Mouse (Mus musculus) hindbrain, embryonic 15.5 days (tissue): ENCODE data around the gene Gga1. TPM values are rescaled to one million over a fixed set of nuclear protein-coding genes. Genes with fewer than 3 reads are reported as not detected.
A peak's percentile ranks its signal among the peaks of the same experiment; 100 is the strongest.

Experiments
- ATAC-seq: fragments of 200-750 bp; cut with Nextera tagmentation; 2 replicates; pipeline ENCODE4 v1.8.0; 2017; ENCODE audit warnings: low read depth, moderate number of reproducible peaks, moderate TSS enrichment; ENCODE audit not compliant: low FRiP score
- H3K27ac ChIP-seq: fragments of 300-500 bp; sonication (generic); replicated peaks from 2 replicates; pipeline ENCODE4 v1.5.1; 2015; ENCODE audit warnings: mild to moderate bottlenecking, inconsistent platforms
- H3K27me3 ChIP-seq: fragments of 300-500 bp; sonication (generic); 2 replicates; pipeline ENCODE4 v1.6.1; 2015; ENCODE audit warnings: control low read depth, inconsistent platforms
- H3K36me3 ChIP-seq: fragments of 300-500 bp; sonication (generic); 2 replicates; pipeline ENCODE4 v1.6.1; 2015; ENCODE audit warnings: control low read depth, inconsistent platforms
- H3K4me1 ChIP-seq: fragments of 300-500 bp; sonication (generic); replicated peaks from 2 replicates; pipeline ENCODE4 v1.6.1; 2015; ENCODE audit warnings: control low read depth, inconsistent platforms
- H3K4me2 ChIP-seq: fragments of 300-500 bp; sonication (generic); 2 replicates; pipeline ENCODE4 v1.6.1; 2015; ENCODE audit warnings: moderate library complexity, mild to moderate bottlenecking, inconsistent platforms
- H3K4me3 ChIP-seq: fragments of 300-500 bp; sonication (generic); 2 replicates; pipeline ENCODE4 v1.5.1; 2015; ENCODE audit warnings: mild to moderate bottlenecking, inconsistent platforms
- H3K9ac ChIP-seq: fragments of 300-500 bp; sonication (generic); 2 replicates; pipeline ENCODE4 v1.6.1; 2015; ENCODE audit warnings: inconsistent platforms
- H3K9me3 ChIP-seq: fragments of 300-500 bp; sonication (generic); 2 replicates; pipeline ENCODE4 v1.6.1; 2016; ENCODE audit warnings: control low read depth, inconsistent platforms
- WGBS: fragments of 180-500 bp; shearing (Covaris S2); methylation state at CpG from one replicate; pipeline ENCODE4 v1.1.7; 2015; 5-methylcytosine and 5-hydroxymethylcytosine counted together
- polyA plus RNA-seq: library from polyadenylated mRNA; unstranded; fragments of >200 nt; fragmentation: Nextera tagmentation; extraction: Ambion mirVana; gene quantifications from 2 replicates; pipeline ENCODE4 v1.2.1, GENCODE M21; 2015

Gene Gga1
- polyA plus RNA-seq, 1 experiment from 2014 or later: 51.9 TPM

- H3K36me3 ChIP-seq: no peaks in the 10 kb centered on the region
- peaks cover 19% of the 10 kb centered on the region for H3K4me1 ChIP-seq
- 31% methylated on average over 5 of the region's 5 CpGs for WGBS
- peaks cover 15% of the 10 kb centered on the region for H3K27me3 ChIP-seq
- no peak for ATAC-seq
- H3K9ac ChIP-seq: no peak overlapping the region
- H3K4me3 ChIP-seq: no peak overlapping the region
- no peak overlapping the region for H3K27ac ChIP-seq
- no peak overlapping the region for H3K4me2 ChIP-seq
- no peaks in the 10 kb centered on the region for H3K9me3 ChIP-seq
Measured at GRCm38 (mm10) chr15:78848467-78848866, 28.5 kb upstream of the Gga1 start.

DNA sequence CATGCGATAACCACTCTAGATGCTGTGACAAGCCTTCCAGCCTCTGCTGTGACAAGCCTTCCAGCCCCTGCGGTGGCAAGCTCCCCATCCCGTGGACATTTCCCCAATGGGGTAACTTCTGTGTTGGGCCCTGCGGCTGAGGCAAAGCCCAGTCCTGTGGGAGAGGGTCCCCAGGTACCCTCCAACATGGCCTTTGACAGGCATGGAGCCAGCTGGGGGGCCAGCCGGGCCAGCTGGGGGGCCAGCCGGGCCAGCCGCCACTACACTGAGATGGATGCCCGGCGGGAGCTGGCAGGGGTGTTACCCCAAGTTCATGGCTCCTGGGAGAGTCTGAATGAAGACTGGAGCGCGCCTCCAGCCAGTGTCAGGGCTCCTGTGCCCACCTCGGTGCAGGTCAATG lies 27.5 kb upstream of the Gga1 start:
- Histone ChIP-seq H3K9me3 (no peaks in the 10 kb centered on the region), H3K27ac (no peak overlapping the region), H3K4me1 (peaks cover 19% of the 10 kb centered on the region), H3K4me3 (no peak overlapping the region), H3K36me3 (no peaks in the 10 kb centered on the region), H3K27me3 (peaks cover 5% of the 10 kb centered on the region; the same call in 1 of the 2 replicates), H3K4me2 (no peak overlapping the region), H3K9ac (no peak overlapping the region)
- ATAC-seq: no peak
- WGBS: 84% methylated on average over 12 of the region's 12 CpGs

GRCm38 (mm10) chr15:78850059-78850824 lies 26.7 kb upstream of the Gga1 start:
- no peak overlapping the region for H3K4me3 ChIP-seq
- no peak overlapping the region for H3K27ac ChIP-seq
- ATAC-seq: no peak
- H3K27me3 ChIP-seq: no peaks in the 10 kb centered on the region
- no peak overlapping the region for H3K4me2 ChIP-seq
- no peaks in the 10 kb centered on the region for H3K9me3 ChIP-seq
- peaks cover 11% of the 10 kb centered on the region for H3K4me1 ChIP-seq
- 64% methylated on average over 15 of the region's 15 CpGs for WGBS
- H3K9ac ChIP-seq: no peak overlapping the region
- no peaks in the 10 kb centered on the region for H3K36me3 ChIP-seq

GRCm38 (mm10) chr15:78850944-78851343 lies 26.0 kb upstream of the Gga1 start:
- no peaks in the 10 kb centered on the region for H3K27me3 ChIP-seq
- peaks cover 4% of the 10 kb centered on the region for H3K4me1 ChIP-seq
- H3K9me3 ChIP-seq: no peaks in the 10 kb centered on the region
- WGBS: 82% methylated on average over 6 of the region's 6 CpGs
- no peaks in the 10 kb centered on the region for H3K36me3 ChIP-seq
- H3K27ac ChIP-seq: no peak overlapping the region
- H3K9ac ChIP-seq: no peak overlapping the region
- no peak for ATAC-seq
- H3K4me2 ChIP-seq: no peak overlapping the region
- H3K4me3 ChIP-seq: no peak overlapping the region

- H3K36me3 ChIP-seq: no peaks in the 10 kb centered on the region
- ATAC-seq: peak; percentile 77; the same call in 1 of the 2 replicates
- no peaks in the 10 kb centered on the region for H3K27me3 ChIP-seq
- no peak overlapping the region for H3K4me3 ChIP-seq
- H3K4me2 ChIP-seq: peak overlapping the region; percentile 36
- no peak overlapping the region for H3K9ac ChIP-seq
- no peak overlapping the region for H3K27ac ChIP-seq
- H3K9me3 ChIP-seq: no peaks in the 10 kb centered on the region
- H3K4me1 ChIP-seq: no peaks in the 10 kb centered on the region
- WGBS: 16% methylated on average over 13 of the region's 13 CpGs
Measured at GRCm38 (mm10) chr15:78851505-78852153, 25.4 kb upstream of the Gga1 start.

- H3K9me3 ChIP-seq: no peaks in the 10 kb centered on the region
- H3K4me3 ChIP-seq: no peak within 1 kb of the TSS
- no peak within 1 kb of the TSS for H3K9ac ChIP-seq
- H3K27ac ChIP-seq: no peak within 1 kb of the TSS
- ATAC-seq: no peak
- H3K4me2 ChIP-seq: no peak within 1 kb of the TSS
- no peaks in the 10 kb centered on the region for H3K27me3 ChIP-seq
- no peaks in the 10 kb centered on the region for H3K4me1 ChIP-seq
- H3K36me3 ChIP-seq: no peaks in the 10 kb centered on the region
- 80% methylated on average over 8 of the region's 8 CpGs for WGBS
Measured at GRCm38 (mm10) chr15:78855303-78855965, 21.6 kb upstream of the Gga1 start, which contains the start of gene Lgals2. Gene Lgals2 (minus strand): TSS chr15:78855529.

- H3K9ac ChIP-seq: no peak overlapping the region
- 68% methylated on average over 7 of the region's 7 CpGs for WGBS
- ATAC-seq: no peak
Measured at GRCm38 (mm10) chr15:78857009-78857408, 20.0 kb upstream of the Gga1 start.

DNA sequence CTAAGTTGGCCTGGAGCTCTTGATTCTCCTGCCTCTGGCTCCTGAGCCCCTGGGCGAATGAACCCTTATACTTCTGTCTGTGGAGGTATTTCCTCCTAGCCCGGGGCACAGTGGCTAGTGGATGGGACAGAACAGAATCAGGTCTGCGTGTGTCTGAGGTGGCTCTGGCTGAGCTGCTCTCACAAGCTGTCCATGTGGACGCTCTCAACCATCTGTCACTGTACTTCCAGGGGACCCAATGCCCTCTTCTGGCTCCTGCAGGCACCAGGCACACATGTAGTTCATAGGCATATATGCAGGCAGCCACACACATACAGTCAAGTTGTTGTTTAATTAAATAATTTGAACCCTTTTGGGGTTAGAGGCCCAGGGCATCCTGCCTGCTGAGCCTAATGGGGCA lies 17.7 kb upstream of the Gga1 start:
- Histone ChIP-seq H3K4me2 (no peak overlapping the region), H3K36me3 (no peaks in the 10 kb centered on the region), H3K4me1 (no peaks in the 10 kb centered on the region), H3K9me3 (no peaks in the 10 kb centered on the region), H3K27me3 (no peaks in the 10 kb centered on the region), H3K4me3 (no peak overlapping the region), H3K27ac (no peak overlapping the region), H3K9ac (no peak overlapping the region)
- WGBS: 83% methylated on average over 4 of the region's 4 CpGs
- ATAC-seq: no peak

More at GRCm38 (mm10) chr15:78857009-78857408, 20.0 kb upstream of the Gga1 start:
- Histone ChIP-seq H3K27ac (no peak overlapping the region), H3K27me3 (no peaks in the 10 kb centered on the region), H3K4me1 (no peaks in the 10 kb centered on the region), H3K9me3 (no peaks in the 10 kb centered on the region), H3K36me3 (no peaks in the 10 kb centered on the region), H3K4me2 (no peak overlapping the region), H3K4me3 (no peak overlapping the region)

- 86% methylated on average over 6 of the region's 6 CpGs for WGBS
- no peak for ATAC-seq
Measured at GRCm38 (mm10) chr15:78859714-78860113, 17.3 kb upstream of the Gga1 start.

GRCm38 (mm10) chr15:78862280-78862679 lies 14.7 kb upstream of the Gga1 start:
- Histone ChIP-seq H3K36me3 (no peaks in the 10 kb centered on the region), H3K4me1 (no peaks in the 10 kb centered on the region), H3K27ac (no peak overlapping the region), H3K4me2 (no peak overlapping the region), H3K4me3 (no peak overlapping the region), H3K9me3 (no peaks in the 10 kb centered on the region), H3K27me3 (no peaks in the 10 kb centered on the region), H3K9ac (no peak overlapping the region)
- no peak for ATAC-seq
- 86% methylated on average over 5 of the region's 5 CpGs for WGBS

More at GRCm38 (mm10) chr15:78859714-78860113, 17.3 kb upstream of the Gga1 start:
- H3K9me3 ChIP-seq: no peaks in the 10 kb centered on the region
- no peaks in the 10 kb centered on the region for H3K4me1 ChIP-seq
- no peak overlapping the region for H3K9ac ChIP-seq
- H3K36me3 ChIP-seq: no peaks in the 10 kb centered on the region
- H3K4me3 ChIP-seq: no peak overlapping the region
- no peak overlapping the region for H3K27ac ChIP-seq
- H3K27me3 ChIP-seq: no peaks in the 10 kb centered on the region
- H3K4me2 ChIP-seq: no peak overlapping the region

GRCm38 (mm10) chr15:78863154-78863553 lies 13.8 kb upstream of the Gga1 start:
- WGBS: 85% methylated on average over 2 of the region's 2 CpGs

DNA sequence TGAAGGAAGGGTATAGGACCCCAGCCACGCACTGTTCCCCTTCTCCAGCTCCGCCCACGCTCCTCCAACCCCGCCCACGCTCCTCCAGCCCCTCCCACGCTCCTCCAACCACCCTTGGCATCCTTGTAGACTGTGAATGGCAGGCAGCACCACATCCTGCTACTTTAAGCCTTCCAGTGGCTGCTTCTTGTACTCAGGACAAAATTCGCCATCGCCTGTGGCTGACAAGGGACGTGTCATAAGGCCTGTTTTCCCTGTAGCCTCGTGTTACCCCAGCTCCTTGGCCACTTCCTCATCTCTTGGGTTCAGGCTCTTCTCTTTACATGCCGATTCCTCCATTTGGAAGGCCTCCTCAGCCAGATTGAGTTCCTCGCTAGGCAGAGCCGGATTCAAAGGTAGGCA lies 13.1 kb upstream of the Gga1 start:
- H3K4me2 ChIP-seq: no peak overlapping the region
- no peaks in the 10 kb centered on the region for H3K9me3 ChIP-seq
- ATAC-seq: no peak
- WGBS: 49% methylated on average over 13 of the region's 13 CpGs
- H3K9ac ChIP-seq: no peak overlapping the region
- H3K36me3 ChIP-seq: no peaks in the 10 kb centered on the region
- no peaks in the 10 kb centered on the region for H3K27me3 ChIP-seq
- H3K4me3 ChIP-seq: no peak overlapping the region
- H3K4me1 ChIP-seq: 0 out of 2 replicates have a peak, but pooled peaks cover 3% of the 10 kb centered on the region
- H3K27ac ChIP-seq: no peak overlapping the region

More at GRCm38 (mm10) chr15:78863154-78863553, 13.8 kb upstream of the Gga1 start:
- no peak overlapping the region for H3K4me2 ChIP-seq
- ATAC-seq: no peak
- no peak overlapping the region for H3K9ac ChIP-seq
- H3K4me3 ChIP-seq: no peak overlapping the region
- no peaks in the 10 kb centered on the region for H3K27me3 ChIP-seq
- no peaks in the 10 kb centered on the region for H3K9me3 ChIP-seq
- H3K27ac ChIP-seq: no peak overlapping the region
- no peaks in the 10 kb centered on the region for H3K4me1 ChIP-seq
- no peaks in the 10 kb centered on the region for H3K36me3 ChIP-seq
